ENCODE assay signal across 8 mouse cellular contexts in the genomic region with DNA sequence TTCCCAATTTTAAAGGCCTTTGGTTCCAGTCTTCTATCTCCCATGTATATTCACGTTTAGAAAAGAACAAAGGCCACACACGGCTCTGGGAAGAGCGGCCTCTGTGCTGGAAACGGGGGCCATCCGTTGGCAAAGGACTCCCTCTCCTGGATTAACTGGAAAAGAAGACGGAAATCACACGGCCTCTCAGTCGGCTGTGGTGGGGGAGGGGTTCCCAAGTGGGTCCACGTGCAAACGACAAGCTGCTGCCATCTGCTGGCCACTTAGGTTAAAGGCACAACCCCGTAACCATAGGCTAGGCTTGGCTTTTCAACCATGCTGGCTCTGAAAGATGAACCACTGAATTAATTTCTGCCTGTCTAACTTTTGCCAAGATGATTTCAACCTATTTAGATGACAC.
DNase-seq lines count a peak whose midpoint lies in the region; ATAC-seq and TF ChIP-seq lines count a peak whose summit lies in the region.

No protein-coding gene starts in this region.

- H3K9ac ChIP-seq in ES-Bruce4 (ENCODE audit: low read depth, poor library complexity, severe bottlenecking) = no peak overlapping the region
- no peak overlapping the region for H3K9ac ChIP-seq in forebrain, embryonic 15.5 days (replicated peaks)
- no peak overlapping the region for H3K9ac ChIP-seq in liver, embryonic 16.5 days (ENCODE audit: low read depth, low read length)
- no peak overlapping the region for H3K9ac ChIP-seq in neural tube, embryonic 13.5 days

- no peaks in the 10 kb centered on the region for H3K9me3 ChIP-seq in ES-Bruce4 (replicated peaks; ENCODE audit: control insufficient read depth, insufficient read depth, low read length, poor library complexity, severe bottlenecking)
- no peaks in the 10 kb centered on the region for H3K9me3 ChIP-seq in forebrain, embryonic 15.5 days
- H3K9me3 ChIP-seq in liver, embryonic 16.5 days (replicated peaks; ENCODE audit: control insufficient read depth, low read length) = no peaks in the 10 kb centered on the region
- no peaks in the 10 kb centered on the region for H3K9me3 ChIP-seq in neural tube, embryonic 13.5 days

- WGBS in forebrain, embryonic 15.5 days = under 1% methylated on average over 11 of the region's 11 CpGs
- 1% methylated on average over 11 of the region's 11 CpGs for WGBS in large intestine, adult 2 months
- WGBS in liver, embryonic 16.5 days (ENCODE audit: insufficient replicate concordance) = 1% methylated on average over 11 of the region's 11 CpGs
- 0% methylated on average over 11 of the region's 11 CpGs for WGBS in neural tube, embryonic 13.5 days

- ATAC-seq in cerebellum, adult (ENCODE audit: insufficient number of reproducible peaks, low FRiP score, low TSS enrichment) = peak; percentile 88
- peak; percentile 97 for ATAC-seq in forebrain, embryonic 15.5 days (replicated peaks)
- peak; percentile 45 for ATAC-seq in liver, embryonic 16.5 days (ENCODE audit: low read depth)
- peak; percentile 96 for ATAC-seq in neural tube, embryonic 13.5 days (ENCODE audit: low read depth)

- H3K27ac ChIP-seq in ES-Bruce4 (ENCODE audit: insufficient read depth, low read length) = no peak overlapping the region
- H3K27ac ChIP-seq in forebrain, embryonic 15.5 days (replicated peaks) = peak overlapping the region; percentile 71
- H3K27ac ChIP-seq in liver, embryonic 16.5 days (ENCODE audit: low read length) = no peak overlapping the region
- H3K27ac ChIP-seq in neural tube, embryonic 13.5 days (replicated peaks) = peak overlapping the region; percentile 82

- TF ChIP-seq EP300 in ES-Bruce4 (IDR thresholded peaks at IDR 0.05; ENCODE audit: insufficient read depth, low read depth, low read length) = peak; percentile 80

- intact Hi-C loops in heart, postnatal 14 days (cut with DNase I) = loop anchor here (1.0 to 2.0 kb wide), 3 partner anchors 245 to 649 kb away; no protein-coding TSS in a partner anchor

- peak; percentile 93 to 98 for DNase-seq in heart, postnatal 14 days
- DNase-seq in large intestine, adult 2 months (ENCODE audit: low read depth, low spot score) = peak; percentile 74
- DNase-seq in telencephalon, adult 2 months (ENCODE audit: low read depth, low spot score) = peak; percentile 90

- TF ChIP-seq CTCF in ES-Bruce4 (IDR thresholded peaks at IDR 0.05; ENCODE audit: low read depth, low read length) = peak; percentile 93

- no peak for TF ChIP-seq POLR2A in ES-Bruce4 (IDR thresholded peaks at IDR 0.05; ENCODE audit: insufficient read depth, low read length)

- H3K4me2 ChIP-seq in forebrain, embryonic 15.5 days (replicated peaks) = no peak overlapping the region
- H3K4me2 ChIP-seq in liver, embryonic 16.5 days (ENCODE audit: low read depth, low read length) = peak overlapping the region; percentile 2; the same call in 1 of the 2 replicates
- H3K4me2 ChIP-seq in neural tube, embryonic 13.5 days = no peak overlapping the region

- no peak overlapping the region for H3K4me3 ChIP-seq in ES-Bruce4 (ENCODE audit: low read depth, low read length)
- no peak overlapping the region for H3K4me3 ChIP-seq in forebrain, embryonic 15.5 days
- no peak overlapping the region for H3K4me3 ChIP-seq in liver, embryonic 16.5 days (ENCODE audit: low read depth, low read length)
- H3K4me3 ChIP-seq in neural tube, embryonic 13.5 days = no peak overlapping the region

- H3K36me3 ChIP-seq in ES-Bruce4 (ENCODE audit: control insufficient read depth, insufficient read depth, low read length, poor library complexity, severe bottlenecking) = no peaks in the 10 kb centered on the region
- no peaks in the 10 kb centered on the region for H3K36me3 ChIP-seq in forebrain, embryonic 15.5 days
- no peaks in the 10 kb centered on the region for H3K36me3 ChIP-seq in liver, embryonic 16.5 days (ENCODE audit: control insufficient read depth, insufficient read depth)
- no peaks in the 10 kb centered on the region for H3K36me3 ChIP-seq in neural tube, embryonic 13.5 days

- no peaks in the 10 kb centered on the region for H3K27me3 ChIP-seq in ES-Bruce4 (ENCODE audit: control insufficient read depth, insufficient read depth, low read length, poor library complexity, severe bottlenecking)
- peaks cover 7% of the 10 kb centered on the region for H3K27me3 ChIP-seq in forebrain, embryonic 15.5 days
- H3K27me3 ChIP-seq in liver, embryonic 16.5 days (ENCODE audit: control insufficient read depth, insufficient read depth, low read depth, low read length) = no peaks in the 10 kb centered on the region
- peaks cover 14% of the 10 kb centered on the region for H3K27me3 ChIP-seq in neural tube, embryonic 13.5 days

- H3K4me1 ChIP-seq in ES-Bruce4 (ENCODE audit: control insufficient read depth, insufficient read depth, low read length) = no peaks in the 10 kb centered on the region
- peaks cover 10% of the 10 kb centered on the region; the same call in 1 of the 2 replicates for H3K4me1 ChIP-seq in forebrain, embryonic 15.5 days
- no peaks in the 10 kb centered on the region for H3K4me1 ChIP-seq in liver, embryonic 16.5 days (ENCODE audit: control insufficient read depth, low read depth, low read length)
- H3K4me1 ChIP-seq in neural tube, embryonic 13.5 days (replicated peaks) = peaks cover 37% of the 10 kb centered on the region

Comparison
In these comparisons a context has a peak if more than half of its experiments do, and no peak if none do; other contexts are left out.
1. H3K27ac ChIP-seq: peak in forebrain, embryonic 15.5 days (single experiment) and neural tube, embryonic 13.5 days (single experiment); none in ES-Bruce4 (single experiment) and liver, embryonic 16.5 days (single experiment).
2. ATAC-seq: peak in every context shown above with its lines; median percentile 97 in forebrain, embryonic 15.5 days; 96 in neural tube, embryonic 13.5 days; 88 in cerebellum, adult; 45 in liver, embryonic 16.5 days.
3. Peak in every context shown above with its lines, with median percentiles within 50 percentile points of each other: DNase-seq.